Mouse (Mus musculus) adrenal gland, adult 8-10 months (tissue): ENCODE data around the gene Sp140. TPM values are rescaled to one million over a fixed set of nuclear protein-coding genes. Genes with fewer than 3 reads are reported as not detected.
A peak's percentile ranks its signal among the peaks of the same experiment; 100 is the strongest.
"Not testable (repeated sequence)": the region's sequence is repeated elsewhere in the genome, so short reads cannot be mapped to it uniquely, and the experiment has no call there.

ENCODE experiments used
- DNase-seq: peaks from one replicate; pipeline ENCODE4 v3.0.0; 2022
- total RNA-seq, 4 experiments: library from RNA; stranded (reverse); gene quantifications; 2 replicates each; pipeline ENCODE4 v1.2.4; 2022

Sp140 gene
- 1 to 10 TPM; 3.8 to 7.3 (median 5.9) TPM for total RNA-seq

DNA sequence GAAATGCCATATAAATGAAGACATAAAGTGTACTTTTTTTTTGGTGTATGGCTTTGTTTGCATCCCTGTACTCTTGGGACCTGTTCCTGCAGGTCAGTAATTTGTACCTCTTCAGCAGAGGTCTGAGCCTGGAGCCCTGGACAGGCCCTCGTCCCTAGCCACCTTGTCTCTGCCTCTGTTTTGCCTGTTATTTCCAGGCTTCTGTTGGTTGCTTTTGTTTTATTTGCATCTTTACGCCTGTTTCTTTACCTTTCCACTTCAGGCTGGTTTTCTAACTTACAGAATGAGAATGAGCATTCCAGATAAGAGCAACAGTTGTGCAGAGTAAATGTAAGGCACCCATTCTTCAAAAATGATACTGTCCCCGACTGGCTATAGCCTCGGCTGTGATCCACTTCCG is at the start of gene Sp140:
TSS of gene Sp140 (plus strand) at position 301 of the 400 bp plus-strand sequence.
- DNase-seq, result not testable (repeated sequence)

DNA sequence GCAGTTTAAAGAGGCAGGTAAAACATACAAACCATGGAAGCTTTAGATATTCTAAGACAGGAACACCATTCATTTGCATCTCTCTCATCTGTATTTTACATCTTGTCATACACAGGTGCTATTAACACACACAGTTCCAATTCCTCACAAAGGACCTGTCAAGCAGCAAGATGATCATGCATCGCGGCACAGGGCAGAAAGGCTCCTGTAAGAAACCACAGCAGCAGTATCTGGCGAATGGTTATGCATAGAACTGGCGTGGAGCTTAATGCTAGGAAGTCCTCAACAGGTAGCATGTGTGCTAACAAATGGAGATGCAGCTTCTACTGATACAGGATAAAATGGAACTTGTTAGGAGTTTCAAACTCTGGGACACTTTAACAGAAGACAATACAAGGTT is 44.9 kb upstream of the Sp140 start:
- not testable (repeated sequence) for DNase-seq

DNA sequence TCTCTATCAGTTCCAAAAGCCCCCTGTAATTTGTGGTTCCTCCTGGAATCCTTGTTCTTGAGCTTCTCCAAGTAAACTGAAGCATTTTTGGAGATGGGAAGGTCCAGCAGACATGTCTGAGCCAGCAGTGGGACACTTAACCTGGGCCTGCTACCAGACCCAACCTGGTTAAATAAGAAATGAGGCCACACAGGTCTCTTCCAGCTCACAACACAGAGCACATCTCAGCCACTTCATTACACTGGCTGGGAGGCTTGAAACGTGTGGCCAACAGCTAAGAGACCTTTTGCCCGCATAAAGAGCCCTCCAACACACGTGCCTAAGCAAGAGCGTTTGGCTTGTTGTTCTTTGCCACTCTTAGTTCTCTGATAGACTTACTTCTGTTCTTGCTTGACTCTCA is 26.6 kb upstream of the Sp140 start:
- DNase-seq, result not testable (repeated sequence)

DNA sequence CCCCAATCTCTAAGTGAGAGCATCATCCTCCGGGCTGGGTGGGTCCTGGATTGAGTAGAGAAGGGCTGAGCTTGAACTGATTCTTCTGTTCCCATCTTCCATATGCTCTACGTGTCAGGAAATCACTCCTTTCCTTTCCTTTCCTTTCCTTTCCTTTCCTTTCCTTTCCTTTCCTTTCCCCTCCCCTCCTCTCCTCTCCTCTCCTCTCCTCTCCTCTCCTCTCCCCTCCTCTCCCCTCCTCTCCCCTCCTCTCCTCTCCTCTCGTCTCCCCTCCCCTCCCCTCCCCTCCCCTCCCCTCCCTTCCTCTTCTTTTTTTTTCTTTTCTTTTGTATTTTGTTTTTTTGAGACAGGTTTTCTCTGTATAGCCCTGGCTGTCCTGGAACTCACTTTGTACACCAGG is 24.8 kb upstream of the Sp140 start, which contains the start of gene G530012D18Rik:
TSS of gene G530012D18Rik (plus strand) at position 301 of the 400 bp plus-strand sequence.
- not testable (repeated sequence) for DNase-seq

DNA sequence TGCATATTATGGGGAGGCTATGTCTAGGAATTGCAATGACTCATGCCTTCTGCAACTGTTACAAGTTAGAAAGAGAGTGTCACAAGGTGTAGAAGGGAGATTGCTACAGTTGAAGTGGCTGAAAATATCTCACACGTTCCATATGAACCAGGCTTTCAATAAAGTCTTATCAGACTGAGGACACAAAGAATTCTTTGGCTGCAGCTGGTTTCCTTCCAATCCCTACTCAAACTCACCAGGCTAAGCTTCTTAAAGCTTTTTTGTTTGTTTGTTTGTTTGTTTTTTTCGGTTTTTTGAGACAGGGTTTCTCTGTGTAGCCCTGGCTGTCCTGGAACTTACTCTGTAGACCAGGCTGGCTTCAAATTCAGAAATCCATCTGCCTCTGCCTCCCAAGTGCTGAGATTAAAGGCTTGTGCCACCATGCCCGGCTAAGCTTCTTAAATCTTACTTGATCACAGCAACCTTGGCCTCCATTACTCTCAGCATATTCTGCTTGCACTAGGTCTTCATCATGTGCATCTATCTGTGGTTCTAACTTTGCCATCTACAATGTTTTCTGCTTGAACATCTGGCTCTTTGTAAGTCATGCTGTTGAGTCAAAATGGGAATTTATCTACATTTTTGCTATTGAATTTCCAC is 21.7 kb upstream of the Sp140 start:
- not testable (repeated sequence) for DNase-seq

DNA sequence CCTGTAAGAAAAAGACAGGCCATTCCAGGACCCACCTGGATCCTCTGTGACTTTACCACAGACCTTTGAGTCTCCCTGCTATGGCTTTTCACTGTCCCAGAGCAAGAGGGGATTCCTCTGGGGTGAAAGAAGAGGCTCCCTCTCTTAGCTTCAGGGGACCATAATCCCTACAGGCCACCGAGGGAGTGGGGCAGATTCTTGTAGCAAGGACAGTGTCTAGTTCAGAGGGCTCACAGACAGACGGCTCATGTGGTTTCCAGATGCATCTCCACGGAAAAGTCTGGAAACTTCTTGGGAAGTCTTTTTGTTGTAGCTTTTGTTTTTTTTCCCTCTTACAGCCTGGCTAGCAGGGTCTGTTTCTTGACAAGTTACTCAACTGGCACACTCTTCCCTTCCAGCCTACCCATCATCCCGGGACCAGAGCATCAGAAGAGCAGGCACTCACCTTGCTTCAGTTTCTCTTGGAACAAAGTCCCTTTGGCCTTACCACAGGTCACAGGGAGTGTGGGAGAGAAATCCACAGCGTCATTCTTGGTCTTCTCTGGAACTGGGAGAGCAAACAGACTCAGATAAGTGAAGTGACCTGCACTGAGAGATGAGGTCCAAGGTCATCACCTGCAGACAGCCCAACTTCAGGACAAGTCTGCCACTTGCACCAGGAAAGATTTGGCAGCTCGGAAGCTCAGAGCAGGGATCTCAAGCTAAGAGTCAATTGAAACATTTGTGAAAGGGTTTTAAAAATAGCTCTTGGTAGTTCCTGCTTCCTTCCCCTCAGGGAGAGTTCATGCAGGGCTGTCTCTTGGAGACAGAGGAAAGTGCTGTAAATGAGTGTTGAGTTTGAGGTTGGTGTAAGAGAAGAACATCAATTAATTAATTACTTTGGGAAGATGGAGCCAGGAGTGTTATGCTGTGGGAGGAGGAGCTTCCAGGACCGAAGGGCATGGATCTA is 20.7 kb upstream of the Sp140 start:
- not testable (repeated sequence) for DNase-seq

DNA sequence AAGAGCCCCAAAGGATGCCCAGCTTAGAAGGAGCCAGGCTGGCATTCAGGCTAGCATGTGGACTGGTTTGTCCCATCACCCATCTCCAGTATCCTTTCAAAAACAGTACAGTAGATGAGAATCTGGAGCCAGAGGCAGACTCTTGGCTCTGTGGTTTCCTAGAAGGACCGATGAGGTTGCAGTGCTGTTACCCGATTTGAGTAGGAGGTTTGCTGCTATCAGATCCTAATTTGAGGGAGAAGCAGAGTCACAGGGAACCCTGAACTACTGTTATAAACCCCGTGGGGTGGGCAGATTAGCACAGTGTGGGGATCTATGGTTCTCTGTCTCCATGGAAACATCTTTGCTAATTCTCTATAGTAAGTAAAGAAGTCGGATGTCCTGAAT is 20.0 kb upstream of the Sp140 start:
- not testable (repeated sequence) for DNase-seq

DNA sequence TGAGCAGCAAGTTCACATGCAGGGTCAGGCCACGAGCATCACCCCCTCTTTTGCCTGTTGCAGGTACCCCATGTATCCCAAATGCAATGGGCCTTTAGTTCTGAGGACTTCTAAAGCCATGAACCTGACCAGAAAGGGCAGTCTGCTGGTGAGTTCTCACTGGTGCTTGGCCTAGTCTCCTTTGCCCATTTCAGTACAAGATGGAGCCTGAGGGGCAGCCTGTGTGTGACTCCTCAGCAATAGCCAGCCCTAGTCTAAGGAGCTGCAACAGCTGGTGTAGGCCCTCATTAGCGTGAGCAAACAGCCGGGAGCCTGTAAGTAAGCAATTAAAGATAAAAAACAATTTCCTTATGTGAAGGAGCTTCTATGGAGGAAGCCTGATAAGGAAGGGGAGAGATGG is 19.6 kb upstream of the Sp140 start:
- not testable (repeated sequence) for DNase-seq

DNA sequence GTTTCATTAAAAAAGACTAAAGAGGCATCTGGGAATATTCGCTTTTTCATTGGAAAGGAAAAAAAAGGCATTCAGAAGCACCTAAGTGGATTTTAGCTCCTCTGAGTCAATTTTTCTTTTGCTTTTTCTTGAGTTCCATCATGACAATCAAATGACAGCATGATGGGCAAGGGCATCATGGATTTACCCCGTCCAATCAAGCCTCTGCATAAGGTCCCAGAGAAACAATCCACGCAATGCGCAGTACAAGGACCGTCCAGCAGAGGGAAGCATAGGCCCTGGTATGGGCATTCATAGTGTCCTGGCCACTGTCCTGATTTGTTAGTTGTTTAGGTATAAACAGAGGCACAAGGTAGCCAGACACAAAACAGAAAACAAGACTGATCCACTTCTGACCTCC is 18.7 kb upstream of the Sp140 start:
- DNase-seq, result not testable (repeated sequence)

DNA sequence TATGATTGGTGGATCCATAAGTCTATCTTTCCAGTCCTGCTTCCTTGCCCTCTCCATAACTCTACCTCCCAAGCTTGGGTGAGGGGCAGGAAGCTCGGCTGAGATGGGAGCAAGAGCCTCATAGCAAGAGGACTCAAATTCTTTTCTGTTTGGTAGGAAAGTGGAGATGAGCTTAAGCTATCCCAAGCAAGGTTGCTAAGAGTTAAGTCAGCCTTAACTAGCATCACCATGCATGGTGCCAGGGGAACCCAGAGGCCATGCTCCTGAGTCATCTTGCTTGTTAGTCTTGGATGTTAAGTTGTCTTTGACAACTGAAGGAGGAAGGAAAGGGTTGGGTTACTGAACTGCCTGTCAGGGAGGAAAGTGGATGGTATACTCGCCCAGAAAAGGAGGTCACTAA is 11.5 kb upstream of the Sp140 start:
- not testable (repeated sequence) for DNase-seq

DNA sequence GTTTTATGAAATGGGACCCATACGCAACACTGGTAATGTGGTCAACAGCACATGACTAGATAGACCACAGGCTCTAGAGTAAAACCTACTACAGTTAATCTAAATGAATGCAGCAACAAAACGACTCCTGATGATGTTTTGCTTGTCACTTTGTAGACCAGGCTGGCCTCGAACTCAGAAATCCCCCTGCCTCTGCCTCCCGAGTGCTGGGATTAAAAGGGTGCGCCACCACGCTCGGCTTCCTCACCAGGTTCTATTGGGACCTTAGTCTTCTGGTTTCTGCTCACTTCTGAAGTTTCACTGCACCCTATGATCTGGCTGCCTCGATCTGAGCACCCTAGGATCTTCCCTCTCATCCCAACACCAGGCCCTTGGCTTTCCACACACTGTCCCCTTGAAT is 7.7 kb upstream of the Sp140 start:
- not testable (repeated sequence) for DNase-seq

DNA sequence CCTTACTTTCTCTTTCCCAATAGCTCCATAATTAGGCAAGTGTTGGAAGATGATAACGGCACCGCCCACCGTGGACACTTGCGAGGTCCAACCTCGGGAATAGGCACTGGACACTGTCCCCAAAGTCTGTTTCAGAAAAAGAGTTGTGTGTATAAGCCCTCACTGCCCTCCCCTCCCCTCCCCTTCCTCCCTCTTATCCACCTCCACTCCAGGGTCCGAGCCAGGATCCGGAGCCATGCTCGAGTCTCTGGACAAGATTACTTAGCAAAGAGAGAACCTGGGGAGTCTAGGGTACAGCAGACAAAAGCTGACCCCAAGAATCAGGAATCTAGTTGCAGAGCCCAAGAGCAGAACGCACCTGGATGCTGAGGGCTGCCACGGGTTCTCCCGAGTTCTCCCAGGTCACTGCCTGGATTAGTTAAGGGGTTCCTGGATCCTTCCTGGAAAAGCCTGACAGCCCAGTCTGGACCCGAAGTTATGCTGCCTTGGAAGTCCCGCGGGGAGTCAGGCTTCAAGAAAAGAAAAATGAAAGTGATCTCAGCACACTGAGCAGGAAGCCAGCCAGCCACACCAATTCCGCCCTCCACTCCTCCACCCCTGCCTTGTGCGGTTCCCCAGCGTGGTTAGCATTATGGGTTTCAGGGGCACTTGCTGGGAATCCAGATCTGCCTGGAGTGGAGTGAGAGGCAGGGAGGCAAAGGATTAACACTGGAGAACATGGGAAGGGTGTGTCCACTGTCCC is 1.7 kb upstream of the Sp140 start, which contains the start of gene Sp110:
TSS of gene Sp110 (minus strand) at position 547 of the 742 bp plus-strand sequence.
- not testable (repeated sequence) for DNase-seq

DNA sequence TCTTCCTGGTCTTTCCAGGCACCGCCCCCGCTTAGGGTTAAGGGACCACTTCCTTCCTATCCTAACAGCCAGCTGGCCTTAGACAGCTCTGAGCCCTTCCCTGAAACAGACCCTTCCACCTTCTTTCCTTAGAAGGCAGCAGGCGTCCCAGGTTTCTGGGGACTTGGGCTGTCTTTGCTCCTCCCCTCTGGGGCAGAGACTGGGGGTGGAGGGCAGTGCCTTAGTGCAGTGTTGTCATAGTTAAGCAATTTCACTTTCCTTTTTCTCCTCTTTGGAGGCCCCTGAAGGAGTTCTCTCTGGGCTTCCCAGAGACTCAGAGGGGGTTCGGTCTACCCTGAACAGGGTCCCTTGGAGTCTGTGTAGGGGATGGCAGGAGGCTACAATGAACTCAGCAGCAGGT is 616 bp downstream of the Sp140 start:
- DNase-seq, result peak; percentile 17

DNA sequence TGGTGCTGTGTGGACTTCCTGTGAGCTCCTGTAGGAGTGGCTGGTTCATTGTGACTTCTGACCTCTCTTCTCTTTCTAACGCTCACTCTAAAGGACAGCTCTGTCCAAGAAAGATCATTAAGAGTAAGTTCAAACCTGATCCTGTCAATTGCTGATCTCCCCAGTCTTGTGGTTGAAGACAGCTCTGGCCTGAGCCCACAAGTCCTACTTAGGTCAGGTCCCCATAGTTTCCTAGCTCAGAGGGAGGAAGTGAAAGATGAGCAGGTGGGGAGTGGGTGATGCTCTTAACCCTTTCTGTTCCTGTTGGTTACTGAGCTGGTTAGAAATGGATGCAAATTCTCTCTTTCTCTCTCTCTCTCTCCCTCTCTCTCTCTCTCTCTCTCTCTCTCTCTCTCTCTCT is 4.2 kb downstream of the Sp140 start:
- not testable (repeated sequence) for DNase-seq

DNA sequence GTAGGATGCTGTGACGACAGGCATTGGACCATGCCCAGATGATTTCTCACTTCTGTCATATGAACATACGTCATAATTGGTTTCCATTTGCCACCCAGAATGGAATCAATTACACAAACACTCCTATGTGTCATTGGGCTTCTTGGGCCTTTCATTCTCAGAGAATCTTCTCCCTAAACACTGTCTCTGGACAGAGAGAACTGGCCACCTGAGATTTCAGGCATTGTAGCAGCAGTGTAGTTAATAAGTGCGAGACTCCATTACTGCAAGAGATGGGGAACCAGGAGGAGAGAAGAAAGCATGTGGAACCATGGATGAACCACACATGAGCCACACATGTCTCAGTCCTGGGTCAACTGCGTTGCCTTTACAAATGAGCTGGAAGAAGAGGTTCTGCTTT is 8.2 kb downstream of the Sp140 start:
- DNase-seq, result not testable (repeated sequence)

DNA sequence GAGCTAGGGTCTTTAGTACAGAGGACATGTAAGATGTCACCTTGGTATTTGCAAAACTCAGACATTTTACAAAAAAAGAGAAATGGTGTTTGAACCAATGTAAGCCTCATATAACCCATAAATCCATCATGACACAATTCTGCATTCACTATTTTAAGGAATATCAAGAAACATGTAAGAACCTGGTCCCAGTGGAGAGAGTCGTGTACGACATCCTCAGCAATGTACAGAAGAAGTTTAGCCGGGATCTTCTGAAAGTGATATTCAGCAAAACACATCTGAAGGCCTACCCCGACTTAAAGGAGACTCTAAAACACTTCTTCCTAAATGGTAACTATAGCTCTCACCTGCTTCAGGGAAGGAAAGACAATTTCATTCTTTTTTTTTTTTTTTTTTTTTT is 10.4 kb downstream of the Sp140 start:
- not testable (repeated sequence) for DNase-seq

DNA sequence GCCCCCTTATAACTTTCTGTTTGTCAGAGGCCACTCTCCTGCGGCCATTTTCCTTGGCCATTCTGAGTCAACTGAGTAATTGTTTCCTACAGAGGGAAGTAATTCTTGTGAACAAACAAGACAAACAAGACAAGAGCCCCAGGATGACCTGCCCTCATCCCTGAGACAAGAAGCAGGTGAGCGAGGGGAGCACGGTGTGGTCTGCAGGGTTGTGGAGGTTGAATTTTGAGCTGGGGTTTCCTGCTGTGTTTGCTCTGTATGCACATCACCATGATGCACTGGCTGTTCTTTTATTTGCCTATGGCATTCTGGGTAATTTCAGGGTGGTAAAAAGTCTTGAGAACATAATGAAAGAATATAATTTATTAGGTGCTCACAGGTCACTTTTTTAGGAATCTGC is 14.9 kb downstream of the Sp140 start:
- DNase-seq, result not testable (repeated sequence)

DNA sequence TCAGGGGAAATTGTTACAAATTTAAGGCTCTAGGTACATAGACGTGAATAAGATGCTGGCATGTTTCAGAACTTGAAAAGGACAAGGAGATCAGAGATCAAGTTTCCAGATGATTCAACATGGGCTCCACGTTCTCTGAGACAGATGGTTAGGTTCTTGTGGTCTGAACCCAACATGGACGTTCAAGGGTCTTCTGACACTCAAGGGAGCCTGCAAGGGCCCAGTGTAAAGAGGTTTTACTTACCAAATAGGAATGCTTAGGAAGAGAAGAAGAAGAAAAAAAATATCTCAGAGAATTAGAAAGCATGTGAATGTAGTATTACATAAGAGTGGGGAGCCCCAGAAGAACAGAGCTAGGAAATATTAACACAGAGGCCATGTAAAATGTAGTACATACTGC is 15.6 kb downstream of the Sp140 start:
- DNase-seq, result not testable (repeated sequence)

DNA sequence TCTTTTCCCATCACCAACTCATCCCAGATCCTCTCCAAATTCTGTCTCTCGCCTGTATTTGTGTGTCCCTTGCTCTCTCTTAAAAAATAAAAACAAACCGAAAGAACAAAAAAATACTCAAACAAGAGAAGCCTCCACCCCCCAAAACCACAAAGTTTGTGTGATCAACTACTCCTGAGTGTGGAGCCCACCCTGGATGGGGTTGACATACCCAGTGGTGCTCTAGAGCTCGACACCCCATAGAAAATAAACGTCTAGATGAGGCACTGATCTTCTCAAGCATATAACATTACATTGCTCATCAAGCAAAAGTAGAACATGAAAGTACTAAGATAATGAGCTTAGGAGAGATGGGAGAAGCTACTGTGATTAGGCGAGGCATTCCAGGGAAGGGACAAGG is 17.0 kb downstream of the Sp140 start:
- DNase-seq, result not testable (repeated sequence)

DNA sequence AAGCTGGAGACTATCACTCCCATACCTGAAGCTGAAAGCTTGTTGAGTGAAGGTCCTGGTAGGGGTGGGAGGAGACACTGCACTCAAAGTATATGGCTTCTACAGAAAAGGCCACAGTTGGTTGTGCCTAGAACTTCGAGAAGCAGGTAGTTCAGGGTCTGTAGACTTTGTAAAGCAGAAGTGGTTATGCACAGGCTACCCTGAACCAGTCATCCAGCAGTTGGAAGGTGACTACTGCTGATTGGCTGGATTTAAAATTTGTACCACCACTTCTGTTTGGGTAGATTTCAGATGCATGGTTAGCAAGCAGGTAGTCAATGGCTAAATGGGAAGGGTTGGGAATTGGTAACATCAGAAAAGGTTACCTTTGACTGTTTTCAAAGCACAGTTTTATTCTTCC is 18.5 kb downstream of the Sp140 start:
- not testable (repeated sequence) for DNase-seq

DNA sequence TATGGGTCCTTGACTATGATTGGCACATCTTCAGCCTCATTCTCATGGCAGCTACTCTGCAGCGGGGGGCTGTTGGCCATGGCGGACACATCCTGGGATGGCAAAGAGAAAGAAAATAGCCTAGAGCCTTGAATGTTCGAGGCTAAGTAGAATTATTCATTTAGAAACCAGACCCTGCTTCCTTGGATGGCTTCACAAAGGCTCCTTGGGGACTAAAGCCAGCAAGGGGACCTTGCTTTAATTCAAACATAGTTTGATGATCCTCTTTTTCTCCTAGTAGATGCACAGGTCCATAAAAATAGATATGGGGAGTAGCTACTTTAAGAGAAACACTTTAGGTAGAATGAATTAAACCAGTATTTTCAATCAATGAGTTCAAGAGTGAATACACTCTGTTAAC is 36.8 kb downstream of the Sp140 start:
- DNase-seq, result not testable (repeated sequence)

DNA sequence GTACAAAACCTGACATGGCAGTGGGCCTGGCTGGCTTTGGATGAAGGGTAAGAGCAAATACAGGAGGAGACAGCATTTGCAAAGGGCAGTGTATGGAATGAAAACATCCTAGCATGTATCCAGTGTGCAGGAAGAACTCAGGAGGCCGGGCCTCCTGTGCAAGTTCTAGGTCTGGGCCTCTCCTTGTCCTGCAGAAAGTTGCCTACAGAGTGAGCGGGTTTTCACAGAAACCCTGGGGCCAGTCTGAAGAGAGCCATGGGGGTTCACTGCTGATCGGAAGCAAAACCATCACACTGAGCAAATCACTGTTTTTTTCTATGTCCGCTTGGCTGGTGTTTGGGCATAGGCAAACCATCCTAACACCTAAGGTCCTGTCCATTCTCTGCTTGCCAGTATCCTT is 38.0 kb downstream of the Sp140 start:
- DNase-seq, result not testable (repeated sequence)

DNA sequence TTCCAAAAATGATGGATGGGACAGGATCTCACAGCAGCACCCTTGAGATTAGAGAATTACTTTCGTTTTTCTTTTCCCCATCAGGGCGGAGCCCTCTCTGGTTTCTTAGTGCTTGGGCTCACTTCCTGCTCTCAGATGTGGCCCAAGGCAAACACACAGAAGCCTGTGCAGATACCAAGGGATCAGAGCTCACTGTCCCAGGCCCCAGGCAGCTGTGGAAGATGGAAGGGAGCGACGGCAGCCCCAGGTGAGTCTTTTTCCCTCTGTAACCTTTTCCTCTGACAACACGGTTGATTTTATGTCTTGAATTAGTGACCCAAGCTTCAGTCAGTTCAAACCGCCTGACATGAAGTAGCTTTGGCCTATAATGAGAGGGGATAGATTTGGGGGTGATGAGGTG is 49.7 kb downstream of the Sp140 start, which contains the start of gene Sp100:
TSS of gene Sp100 (plus strand) at position 108 of the 400 bp plus-strand sequence.
- DNase-seq, result not testable (repeated sequence)
